Mouse (Mus musculus) retina, postnatal 1 day (tissue): ENCODE data around the gene Cdk14.
"Not testable (repeated sequence)": the region's sequence is repeated elsewhere in the genome, so short reads cannot be mapped to it uniquely, and the experiment has no call there.

ENCODE experiments used
- DNase-seq: peaks from one replicate; pipeline ENCODE4 v3.0.0-alpha.2; 2012

Gene Cdk14

DNA sequence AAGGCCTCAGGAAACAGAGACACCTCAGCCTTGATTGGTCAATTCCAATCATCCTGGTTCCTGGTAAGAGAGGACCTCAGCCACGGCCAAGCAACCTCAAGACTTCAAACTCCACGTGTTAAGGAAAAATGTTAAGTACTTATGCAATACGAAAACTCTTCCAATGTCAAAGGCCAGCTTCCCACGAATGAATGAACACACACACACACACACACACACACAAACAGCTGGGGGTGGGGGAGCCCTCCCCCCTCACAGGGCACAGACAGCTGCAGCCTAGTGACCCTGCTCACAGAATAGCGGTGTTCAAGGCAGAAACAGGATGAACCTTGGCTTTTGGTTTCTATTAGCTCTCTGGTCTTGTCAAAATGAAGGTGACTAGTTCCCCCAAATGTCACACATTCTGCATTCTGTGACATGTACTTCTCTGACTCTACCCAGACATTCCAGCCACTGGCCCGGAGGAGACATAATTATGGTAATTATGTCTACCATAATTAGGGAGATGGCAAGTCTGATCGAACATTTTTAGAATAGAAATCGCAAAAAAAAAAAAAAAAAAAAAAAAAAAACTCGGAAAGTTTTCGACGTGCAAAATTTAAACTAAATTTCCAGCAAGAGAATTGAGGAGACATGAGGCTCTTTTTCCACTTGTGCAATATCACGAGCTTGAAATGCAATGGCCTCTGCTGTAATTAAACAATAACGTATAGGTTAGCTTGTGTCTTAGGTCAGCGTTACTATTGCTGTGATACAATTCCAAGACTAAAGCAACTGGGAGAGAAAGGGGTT lies 54.6 kb downstream of the Cdk14 start:
- no peak for DNase-seq

- no peak for DNase-seq
These were observed 58.4 kb downstream of the Cdk14 start for GRCm38 (mm10) chr5:5361684-5362083.

DNA sequence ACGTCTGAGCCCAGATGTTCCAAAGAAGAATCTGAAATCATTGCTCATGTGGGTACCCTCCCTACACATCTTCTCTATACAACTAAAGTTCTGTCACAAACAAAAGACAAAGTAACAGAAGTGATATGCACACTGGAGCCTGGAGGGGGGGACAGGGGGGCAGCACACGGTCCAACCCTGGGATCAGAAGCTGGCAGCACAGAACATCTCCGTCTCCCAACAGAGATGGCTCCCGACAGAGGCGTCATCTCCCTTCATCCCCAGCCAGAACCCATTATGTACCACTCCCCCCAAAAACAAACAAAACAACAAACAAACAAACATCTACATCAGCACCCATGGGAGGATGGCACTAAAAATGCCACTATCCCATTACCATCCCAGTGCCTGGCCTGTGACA lies 59.8 kb downstream of the Cdk14 start:
- no peak for DNase-seq

DNA sequence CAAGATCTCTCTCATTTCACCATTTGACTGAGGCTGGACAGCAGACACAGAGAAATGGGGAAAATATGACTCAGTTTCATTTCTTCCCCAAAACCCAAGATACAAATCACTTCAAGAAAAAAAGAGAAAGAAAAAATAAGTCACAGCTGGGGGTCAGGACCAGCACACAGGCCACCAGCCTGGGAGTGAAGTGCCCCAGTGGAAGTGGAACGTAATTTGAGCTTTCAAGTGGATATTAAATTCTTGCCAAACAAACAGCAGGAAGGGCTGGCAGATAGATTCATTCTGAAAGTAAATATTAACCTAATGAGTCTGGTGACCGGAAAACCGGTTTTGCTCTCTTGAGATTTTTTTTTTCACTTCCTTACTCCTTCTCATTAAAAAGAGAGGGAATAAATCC lies 60.2 kb downstream of the Cdk14 start:
- no peak for DNase-seq

DNA sequence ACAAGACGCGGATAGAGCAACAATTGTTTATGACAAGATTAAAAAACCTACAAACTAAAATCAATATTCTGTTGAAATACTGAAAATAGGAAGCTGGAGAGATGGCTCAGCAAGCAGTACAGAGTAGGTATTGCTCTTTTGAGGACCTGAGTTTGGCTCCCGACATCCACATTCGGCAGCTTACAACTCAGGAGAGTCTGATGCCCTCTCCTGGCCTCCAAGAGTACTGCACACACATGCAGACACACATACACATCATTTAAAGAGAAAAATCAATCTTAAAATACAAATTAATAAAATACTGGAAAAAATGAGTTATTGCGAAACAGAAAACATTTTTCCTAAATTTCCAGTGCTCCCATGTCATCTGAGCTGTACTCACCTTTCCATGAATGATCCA lies 60.7 kb downstream of the Cdk14 start:
- DNase-seq: no peak

- DNase-seq: no peak
These were observed 61.9 kb downstream of the Cdk14 start for GRCm38 (mm10) chr5:5358019-5358717.

- DNase-seq: no peak
These were observed 65.3 kb downstream of the Cdk14 start for GRCm38 (mm10) chr5:5354684-5355368.

- no peak for DNase-seq
These were observed 66.2 kb downstream of the Cdk14 start for GRCm38 (mm10) chr5:5353946-5354345.

DNA sequence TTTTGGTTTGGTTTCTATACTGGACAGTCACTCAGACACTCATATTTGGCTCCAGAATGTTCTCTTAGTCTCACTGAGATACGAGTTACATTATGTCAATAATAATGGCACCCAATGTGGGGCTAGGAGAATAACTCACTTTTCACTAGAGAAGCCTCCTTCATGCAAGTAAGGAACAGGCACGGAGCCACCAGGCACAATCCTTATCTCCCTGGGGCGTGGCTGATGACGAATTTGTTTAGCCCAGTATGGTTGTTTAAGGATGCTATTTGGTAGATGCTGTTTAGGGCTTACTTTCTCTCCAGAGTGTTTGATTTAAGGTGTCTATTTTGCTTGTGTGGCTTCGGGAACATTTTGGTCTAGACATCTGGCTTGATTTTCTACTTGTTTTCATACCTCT lies 75.5 kb downstream of the Cdk14 start:
- DNase-seq: no peak

DNA sequence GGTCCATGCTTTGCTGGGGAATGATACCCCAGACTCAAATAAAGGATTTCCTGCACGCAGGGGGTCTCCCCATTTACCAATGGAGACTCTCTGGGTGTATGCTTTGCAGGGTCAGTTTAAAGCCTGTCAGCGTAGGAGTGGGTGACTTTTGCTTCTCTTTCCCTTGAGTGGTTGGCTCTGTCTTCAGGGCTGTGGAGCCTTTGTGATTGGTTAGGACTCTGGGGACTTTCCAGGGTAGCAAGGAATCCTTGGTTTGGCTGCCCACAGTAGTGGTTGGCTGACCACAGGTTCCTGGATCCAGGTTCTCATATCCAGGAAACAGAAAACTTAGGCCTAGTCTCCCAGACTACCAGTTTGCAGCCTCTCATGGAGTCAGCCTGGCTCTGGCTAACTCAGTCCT lies 76.4 kb downstream of the Cdk14 start:
- DNase-seq: no peak

DNA sequence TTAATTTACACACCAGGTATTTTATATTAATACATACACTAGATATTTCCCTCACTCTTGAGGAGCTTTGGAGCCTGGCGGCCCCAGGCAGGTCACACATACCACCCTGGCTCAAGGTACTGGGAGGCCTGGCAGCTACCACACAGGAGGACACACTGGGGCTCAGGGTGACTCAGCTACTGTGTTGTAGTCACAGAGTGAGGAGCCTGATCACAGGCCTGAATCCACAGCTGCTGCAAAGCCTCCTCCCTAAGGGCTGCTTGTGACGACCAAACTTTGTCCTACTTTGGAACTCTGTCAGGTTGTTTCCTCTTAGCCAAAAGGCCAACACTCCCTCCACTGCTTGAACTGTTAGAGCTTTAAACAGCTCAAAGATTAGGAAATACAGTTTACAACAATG lies 76.8 kb downstream of the Cdk14 start:
- peak; percentile 55 for DNase-seq

- DNase-seq: peak; percentile 96
These were observed 77.5 kb downstream of the Cdk14 start for GRCm38 (mm10) chr5:5342410-5343137.

DNA sequence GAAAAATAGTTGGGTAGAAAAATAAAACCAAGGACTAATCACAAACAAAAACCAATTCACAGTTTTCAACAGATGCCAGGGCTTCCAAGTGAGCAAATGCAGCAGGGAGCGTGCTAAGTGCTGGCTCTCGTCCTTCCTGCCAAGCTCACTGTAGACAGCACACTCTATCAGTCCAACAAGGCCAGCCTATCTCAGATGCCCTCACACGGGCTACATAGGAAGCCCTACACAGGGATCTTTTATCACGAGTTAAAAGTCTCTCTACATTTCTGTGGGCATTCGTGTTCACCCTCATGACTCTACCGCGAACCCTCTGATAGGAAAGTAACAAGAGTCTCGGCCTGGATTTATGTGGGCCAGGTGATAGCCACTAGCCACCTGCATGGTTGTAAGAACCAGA lies 78.5 kb downstream of the Cdk14 start:
- no peak for DNase-seq

DNA sequence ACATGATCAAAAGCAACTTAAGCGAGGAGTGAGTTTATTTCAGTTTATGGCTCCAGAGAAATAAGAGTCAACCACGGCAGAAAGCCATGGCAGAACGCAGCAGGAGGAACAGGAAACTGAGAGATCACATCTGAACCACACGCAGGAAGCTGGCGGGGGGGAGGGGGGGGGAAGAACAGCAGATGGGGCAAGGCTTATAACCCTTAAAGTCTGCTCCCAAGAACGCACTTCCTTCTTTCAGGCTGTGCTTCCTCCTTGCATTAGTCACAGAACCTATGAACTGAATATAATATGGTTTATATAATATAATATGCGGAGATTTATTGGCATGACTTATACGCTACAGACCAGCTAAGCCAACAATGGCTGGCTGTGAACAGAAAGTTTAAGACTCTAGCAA lies 86.2 kb downstream of the Cdk14 start:
- no peak for DNase-seq

GRCm38 (mm10) chr5:5330926-5331460 lies 89.1 kb downstream of the Cdk14 start:
- DNase-seq: peak; percentile 79

- not testable (repeated sequence) for DNase-seq
These were observed 91.1 kb downstream of the Cdk14 start for GRCm38 (mm10) chr5:5329018-5329417.

DNA sequence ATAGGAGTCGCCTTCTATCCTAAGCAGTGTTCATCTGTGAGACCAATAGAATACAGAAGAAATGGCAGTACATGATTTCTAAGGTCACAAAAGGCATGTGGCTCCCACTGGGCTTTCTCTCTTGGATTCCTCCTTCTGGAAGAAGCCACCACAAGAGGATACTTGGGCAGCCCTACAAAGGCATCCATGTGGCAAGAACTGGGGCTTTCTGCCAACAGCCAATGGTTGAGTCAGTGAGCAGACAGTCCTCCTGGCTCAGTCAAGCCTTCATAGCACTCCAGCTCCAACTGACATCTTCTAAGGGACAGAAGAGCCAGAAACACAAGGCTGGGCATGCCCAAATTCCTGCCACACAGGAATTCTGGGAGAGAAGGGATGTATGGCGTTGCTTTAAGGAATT lies 93.4 kb downstream of the Cdk14 start:
- DNase-seq: no peak

GRCm38 (mm10) chr5:5322699-5323098 lies 97.4 kb downstream of the Cdk14 start:
- DNase-seq: no peak

GRCm38 (mm10) chr5:5320506-5321181 lies 99.5 kb downstream of the Cdk14 start:
- DNase-seq: no peak

GRCm38 (mm10) chr5:5319824-5320505 lies 100.1 kb downstream of the Cdk14 start:
- no peak for DNase-seq

GRCm38 (mm10) chr5:5314270-5314669 lies 105.8 kb downstream of the Cdk14 start:
- no peak for DNase-seq
